Mouse (Mus musculus): ENCODE measurements around the gene Tmem127. TPM values are rescaled to one million over a fixed set of nuclear protein-coding genes. Genes with fewer than 3 reads are reported as not detected.
A peak's percentile ranks its signal among the peaks of the same experiment; 100 is the strongest.
"Not testable (repeated sequence)": the region's sequence is repeated elsewhere in the genome, so short reads cannot be mapped to it uniquely, and the experiment has no call there.

Tmem127 gene
- total RNA-seq, 2 experiments from 2014 or later, result 83.9 to 85.8 TPM

- intact Hi-C loops (cut with DNase I), result no loop called here
- no peak for DNase-seq (ENCODE audit: low spot score in 2 of 2)
Observed at GRCm38 (mm10) chr2:127255294-127255693, 7.6 kb downstream of the Tmem127 start.

DNA sequence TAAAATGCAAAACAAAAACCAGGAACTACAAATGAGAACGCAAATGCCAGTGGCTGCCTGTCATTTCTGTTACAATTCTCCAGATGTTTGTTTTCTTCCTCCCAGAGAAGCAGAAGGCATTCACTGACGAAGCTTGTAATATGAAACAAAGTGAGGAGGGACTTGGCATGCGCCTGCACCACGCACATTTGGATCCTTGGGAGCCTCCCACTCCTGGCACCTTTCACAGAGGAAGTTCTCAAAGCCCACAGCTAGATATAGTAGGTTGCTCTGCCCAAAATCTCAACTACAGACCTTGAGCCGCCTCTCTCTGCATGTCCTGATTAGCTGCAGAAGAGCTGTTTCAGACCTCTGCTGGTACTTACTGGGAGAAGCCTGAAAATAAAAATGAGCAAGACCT lies 11.6 kb downstream of the Tmem127 start:
- intact Hi-C loops (cut with DNase I), result no loop called here
- peak in 1 of 2 experiments; percentile 62 for DNase-seq (ENCODE audit: low spot score in 2 of 2)

- no peak for DNase-seq (ENCODE audit: low spot score in 2 of 2)
- intact Hi-C loops (cut with DNase I), result no loop called here
Observed at GRCm38 (mm10) chr2:127262480-127262879, 14.8 kb downstream of the Tmem127 start.

- intact Hi-C loops (cut with DNase I), result no loop called here
- DNase-seq (ENCODE audit: low spot score in 2 of 2), result no peak
Observed at GRCm38 (mm10) chr2:127267854-127268253, 20.1 kb downstream of the Tmem127 start.

- peak; percentile 97 to 98 for DNase-seq (ENCODE audit: low spot score in 2 of 2)
- intact Hi-C loops (cut with DNase I), result loop anchor here (1.0 kb wide), 1 partner anchor 21 kb away; no protein-coding TSS in a partner anchor
Observed at GRCm38 (mm10) chr2:127269491-127270299, 22.0 kb downstream of the Tmem127 start, which contains the start of gene Stard7. Gene Stard7, plus strand, starts transcription at chr2:127270218.

GRCm38 (mm10) chr2:127270300-127271041 lies 22.8 kb downstream of the Tmem127 start:
- intact Hi-C loops (cut with DNase I), result loop anchor here (1.0 kb wide), 1 partner anchor 22 kb away; no protein-coding TSS in a partner anchor
- DNase-seq (ENCODE audit: low spot score in 2 of 2), result peak; percentile 90 to 91

- intact Hi-C loops (cut with DNase I), result no loop called here
Observed at GRCm38 (mm10) chr2:127271042-127271515, 23.4 kb downstream of the Tmem127 start.

GRCm38 (mm10) chr2:127272049-127272448 lies 24.3 kb downstream of the Tmem127 start:
- DNase-seq (ENCODE audit: low spot score in 2 of 2); intact Hi-C loops (cut with DNase I): not testable (repeated sequence)

More at GRCm38 (mm10) chr2:127271042-127271515, 23.4 kb downstream of the Tmem127 start:
- DNase-seq (ENCODE audit: low spot score in 2 of 2), result peak; percentile 42 to 75

- intact Hi-C loops (cut with DNase I), result no loop called here
Observed at GRCm38 (mm10) chr2:127272806-127273205, 25.1 kb downstream of the Tmem127 start.

DNA sequence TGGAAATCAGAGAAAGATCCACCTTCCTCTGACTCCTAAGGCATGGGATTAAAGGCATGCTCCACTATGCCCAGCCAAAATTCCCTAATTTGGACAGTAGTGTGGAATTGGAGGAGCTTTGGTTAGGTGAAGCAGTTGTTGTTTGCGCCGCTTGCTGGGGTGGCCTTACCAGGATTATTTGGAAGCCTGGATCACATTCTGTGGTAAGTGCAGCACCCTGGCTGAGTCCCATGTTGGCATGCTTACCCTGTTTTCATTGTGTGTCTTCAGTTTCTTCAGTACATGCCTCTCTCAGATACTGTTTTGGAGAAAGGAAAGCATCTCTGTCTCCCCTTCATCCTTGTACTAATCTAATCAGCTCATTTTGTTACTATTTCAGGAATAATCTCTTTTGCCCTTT lies 26.9 kb downstream of the Tmem127 start:
- no peak for DNase-seq (ENCODE audit: low spot score in 2 of 2)
- intact Hi-C loops (cut with DNase I), result no loop called here

More at GRCm38 (mm10) chr2:127272806-127273205, 25.1 kb downstream of the Tmem127 start:
- DNase-seq (ENCODE audit: low spot score in 2 of 2), result no peak

- no peak for DNase-seq (ENCODE audit: low spot score in 2 of 2)
- intact Hi-C loops (cut with DNase I), result no loop called here
Observed at GRCm38 (mm10) chr2:127275551-127276320, 28.0 kb downstream of the Tmem127 start.

DNA sequence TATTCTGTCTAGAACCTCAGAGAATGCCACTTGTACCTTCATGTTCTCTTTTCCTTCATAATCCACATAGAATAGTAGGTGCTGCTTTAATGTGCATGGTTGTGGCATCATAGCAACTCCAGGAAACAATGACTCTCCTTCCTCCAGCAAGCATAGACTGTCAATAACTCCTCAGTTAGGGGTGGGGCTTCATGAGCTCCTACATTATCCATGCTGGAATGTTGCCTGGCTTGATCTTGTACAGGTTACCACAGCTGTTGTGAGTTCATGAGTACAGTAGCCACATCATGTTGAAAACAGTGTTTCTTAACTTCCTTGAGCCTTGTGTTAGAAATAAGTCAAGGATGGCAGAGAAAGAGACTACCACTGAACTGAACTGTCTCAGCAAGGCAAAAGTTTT lies 30.5 kb downstream of the Tmem127 start:
- DNase-seq (ENCODE audit: low spot score in 2 of 2), result no peak
- intact Hi-C loops (cut with DNase I), result no loop called here

- no peak for DNase-seq (ENCODE audit: low spot score in 2 of 2)
- intact Hi-C loops (cut with DNase I), result no loop called here
Observed at GRCm38 (mm10) chr2:127292250-127292649, 44.5 kb downstream of the Tmem127 start.

DNA sequence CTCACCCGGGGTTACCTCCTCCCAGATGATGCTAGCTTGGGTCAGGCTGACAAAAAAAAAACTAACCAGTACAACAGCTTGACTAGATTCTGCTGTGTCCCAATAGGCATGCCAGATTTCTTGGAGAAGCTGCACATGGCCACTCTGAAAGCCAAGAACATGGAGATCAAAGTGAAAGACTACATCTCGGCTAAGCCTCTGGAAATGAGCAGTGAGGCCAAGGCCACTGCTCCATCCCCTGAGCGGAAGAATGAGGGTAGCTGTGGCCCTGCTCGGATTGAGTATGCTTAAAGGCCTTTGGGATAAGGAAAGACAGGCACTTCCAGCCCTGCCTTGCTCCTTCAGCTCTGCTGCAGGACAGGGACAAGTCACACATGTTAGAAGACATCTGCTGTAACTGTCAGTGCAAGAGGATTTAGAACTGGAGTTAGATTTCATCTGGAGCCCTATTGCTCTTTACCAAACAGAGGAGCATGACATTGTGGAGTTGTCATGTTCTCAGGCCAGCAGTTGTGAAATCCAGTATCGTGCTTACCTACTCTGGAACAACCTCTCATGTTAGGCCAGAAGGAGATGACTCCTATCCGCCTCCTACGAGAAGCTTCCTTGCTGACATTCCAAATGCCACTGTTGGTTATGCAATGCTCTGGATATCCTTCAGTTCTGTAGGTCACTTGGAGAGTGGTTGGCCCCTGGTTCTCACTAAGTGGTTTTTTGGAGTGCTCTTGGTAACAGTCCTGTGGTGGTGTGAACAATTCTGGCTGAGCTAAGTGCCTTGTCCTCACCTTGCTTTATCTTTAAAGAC lies 49.5 kb downstream of the Tmem127 start:
- no peak for DNase-seq (ENCODE audit: low spot score in 2 of 2)
- intact Hi-C loops (cut with DNase I), result no loop called here

- intact Hi-C loops (cut with DNase I), result no loop called here
- DNase-seq (ENCODE audit: low spot score in 2 of 2), result no peak
Observed at GRCm38 (mm10) chr2:127298056-127298455, 50.3 kb downstream of the Tmem127 start.

DNA sequence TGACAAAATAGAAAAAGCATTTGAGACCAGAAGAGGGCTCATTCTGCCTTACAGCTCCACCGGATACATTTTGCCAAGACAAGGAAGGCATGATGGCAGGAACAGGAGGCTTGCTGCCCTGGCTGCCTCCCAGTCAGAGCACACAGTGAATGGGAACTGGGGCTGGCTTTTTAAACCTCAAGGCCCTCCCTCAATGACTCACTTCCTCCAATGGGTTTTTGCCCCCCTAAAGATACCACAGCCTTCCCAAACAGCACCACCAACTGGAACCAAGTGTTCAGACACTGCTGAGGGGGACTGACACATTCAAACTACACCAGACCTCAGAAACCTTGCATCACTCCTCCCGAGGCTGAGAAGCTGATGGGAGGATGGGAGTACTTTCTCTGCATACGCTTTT lies 53.0 kb downstream of the Tmem127 start:
- intact Hi-C loops (cut with DNase I), result no loop called here
- no peak for DNase-seq (ENCODE audit: low spot score in 2 of 2)

GRCm38 (mm10) chr2:127301883-127302282 lies 54.2 kb downstream of the Tmem127 start:
- no peak for DNase-seq (ENCODE audit: low spot score in 2 of 2)
- intact Hi-C loops (cut with DNase I), result no loop called here

DNA sequence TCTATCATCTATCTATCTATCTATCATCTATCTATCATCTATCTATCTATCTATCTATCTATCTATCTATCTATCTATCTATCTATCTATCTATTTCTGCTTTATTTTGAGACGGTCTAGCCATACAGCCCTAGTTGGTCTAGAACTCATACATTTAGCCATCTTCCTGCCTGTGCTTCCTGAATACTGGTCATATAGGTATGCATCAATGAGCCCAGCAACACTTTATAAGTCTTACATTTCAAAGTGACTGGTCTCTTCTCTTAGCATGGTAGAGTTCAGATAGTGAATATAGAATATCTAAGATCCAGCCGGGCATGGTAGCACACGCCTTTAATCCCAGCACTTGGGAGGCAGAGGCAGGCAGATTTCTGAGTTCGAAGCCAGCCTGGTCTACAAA lies 56.5 kb downstream of the Tmem127 start:
- intact Hi-C loops (cut with DNase I); DNase-seq (ENCODE audit: low spot score in 2 of 2): not testable (repeated sequence)
